Mouse (Mus musculus): Measurements from ENCODE around the gene Platr17. TPM values are rescaled to one million over a fixed set of nuclear protein-coding genes. Genes with fewer than 3 reads are reported as not detected.

Platr17 gene
- total RNA-seq, 2 experiments from 2014 or later, result not detected

- peak; percentile 6; the same call in 1 of the 2 replicates for ATAC-seq (replicated peaks; ENCODE audit: low FRiP score, poor library complexity, severe bottlenecking)
These were observed 13.6 kb downstream of the Platr17 start for GRCm38 (mm10) chr17:33918293-33919203.

GRCm38 (mm10) chr17:33919351-33920281 lies 14.7 kb downstream of the Platr17 start:
- peak; percentile 73 for ATAC-seq (replicated peaks; ENCODE audit: low FRiP score, poor library complexity, severe bottlenecking)

- ATAC-seq (replicated peaks; ENCODE audit: low FRiP score, poor library complexity, severe bottlenecking), result peak; percentile 57
These were observed 15.6 kb downstream of the Platr17 start for GRCm38 (mm10) chr17:33920282-33921097.

- ATAC-seq (replicated peaks; ENCODE audit: low FRiP score, poor library complexity, severe bottlenecking), result no peak
These were observed 16.4 kb downstream of the Platr17 start for GRCm38 (mm10) chr17:33921361-33921760.

GRCm38 (mm10) chr17:33924577-33925283 lies 19.8 kb downstream of the Platr17 start:
- no peak for ATAC-seq (replicated peaks; ENCODE audit: low FRiP score, poor library complexity, severe bottlenecking)

- ATAC-seq (replicated peaks; ENCODE audit: low FRiP score, poor library complexity, severe bottlenecking), result no peak
These were observed 20.6 kb downstream of the Platr17 start for GRCm38 (mm10) chr17:33925406-33926116.

- ATAC-seq (replicated peaks; ENCODE audit: low FRiP score, poor library complexity, severe bottlenecking), result no peak
These were observed 21.4 kb downstream of the Platr17 start for GRCm38 (mm10) chr17:33926207-33926932.

- ATAC-seq (replicated peaks; ENCODE audit: low FRiP score, poor library complexity, severe bottlenecking), result no peak
These were observed 23.5 kb downstream of the Platr17 start for GRCm38 (mm10) chr17:33928251-33928947.

GRCm38 (mm10) chr17:33929371-33930279 lies 24.7 kb downstream of the Platr17 start, which contains the start of gene Rgl2:
Gene Rgl2 (plus strand): TSS chr17:33929543.
- ATAC-seq (replicated peaks; ENCODE audit: low FRiP score, poor library complexity, severe bottlenecking), result peak; percentile 89

GRCm38 (mm10) chr17:33930280-33931158 lies 25.6 kb downstream of the Platr17 start:
- no peak for ATAC-seq (replicated peaks; ENCODE audit: low FRiP score, poor library complexity, severe bottlenecking)

GRCm38 (mm10) chr17:33931159-33931866 lies 26.4 kb downstream of the Platr17 start:
- no peak for ATAC-seq (replicated peaks; ENCODE audit: low FRiP score, poor library complexity, severe bottlenecking)

- ATAC-seq (replicated peaks; ENCODE audit: low FRiP score, poor library complexity, severe bottlenecking), result no peak
These were observed 27.0 kb downstream of the Platr17 start for GRCm38 (mm10) chr17:33931947-33932346.

GRCm38 (mm10) chr17:33932448-33932847 lies 27.5 kb downstream of the Platr17 start:
- ATAC-seq (replicated peaks; ENCODE audit: low FRiP score, poor library complexity, severe bottlenecking), result no peak

- ATAC-seq (replicated peaks; ENCODE audit: low FRiP score, poor library complexity, severe bottlenecking), result no peak
These were observed 28.0 kb downstream of the Platr17 start for GRCm38 (mm10) chr17:33932970-33933369.

All from erythroid progenitor cell, adult 5-6 weeks (primary cell).